Mouse (Mus musculus): Measurements from ENCODE around the gene Klre1.

Klre1 gene

GRCm38 (mm10) chr6:129577605-129578004 is at the start of gene Klre1:
Klre1 (plus strand) TSS chr6:129577905.
- no peak for DNase-seq

- DNase-seq: no peak
These were observed 48.1 kb upstream of the Klre1 start for GRCm38 (mm10) chr6:129529605-129530004.

- no peak for DNase-seq
These were observed 47.4 kb upstream of the Klre1 start for GRCm38 (mm10) chr6:129530261-129530660.

GRCm38 (mm10) chr6:129532556-129532941 is 45.2 kb upstream of the Klre1 start:
- peak; percentile 95 for DNase-seq

GRCm38 (mm10) chr6:129532942-129533860 is 44.5 kb upstream of the Klre1 start, which contains the start of gene Gabarapl1:
Gabarapl1 (plus strand) TSS chr6:129533160.
- DNase-seq: peak; percentile 92

GRCm38 (mm10) chr6:129534057-129534456 is 43.6 kb upstream of the Klre1 start:
- no peak for DNase-seq

GRCm38 (mm10) chr6:129534627-129535190 is 43.0 kb upstream of the Klre1 start:
- DNase-seq: peak; percentile 52

GRCm38 (mm10) chr6:129535723-129536122 is 42.0 kb upstream of the Klre1 start:
- DNase-seq: no peak

- no peak for DNase-seq
These were observed 39.1 kb upstream of the Klre1 start for GRCm38 (mm10) chr6:129538555-129538954.

GRCm38 (mm10) chr6:129541931-129542330 is 35.8 kb upstream of the Klre1 start:
- no peak for DNase-seq

GRCm38 (mm10) chr6:129542540-129542939 is 35.2 kb upstream of the Klre1 start:
- no peak for DNase-seq

- DNase-seq: peak; percentile 84
These were observed 33.7 kb upstream of the Klre1 start for GRCm38 (mm10) chr6:129543709-129544606.

- DNase-seq: no peak
These were observed 30.4 kb upstream of the Klre1 start for GRCm38 (mm10) chr6:129547277-129547676.

- no peak for DNase-seq
These were observed 29.7 kb upstream of the Klre1 start for GRCm38 (mm10) chr6:129548009-129548408.

GRCm38 (mm10) chr6:129557298-129558023 is 20.2 kb upstream of the Klre1 start:
- DNase-seq: no peak

- peak; percentile 85 for DNase-seq
These were observed 18.6 kb upstream of the Klre1 start for GRCm38 (mm10) chr6:129558946-129559640.

- no peak for DNase-seq
These were observed 18.1 kb upstream of the Klre1 start for GRCm38 (mm10) chr6:129559641-129560027.

- no peak for DNase-seq
These were observed 12.4 kb upstream of the Klre1 start for GRCm38 (mm10) chr6:129565257-129565656.

- no peak for DNase-seq
These were observed 2.4 kb upstream of the Klre1 start for GRCm38 (mm10) chr6:129575315-129575714.

- peak; percentile 5 for DNase-seq
These were observed 3.6 kb downstream of the Klre1 start for GRCm38 (mm10) chr6:129581274-129581673.

GRCm38 (mm10) chr6:129581896-129582295 is 4.2 kb downstream of the Klre1 start:
- DNase-seq: no peak

- DNase-seq: no peak
These were observed 5.3 kb downstream of the Klre1 start for GRCm38 (mm10) chr6:129583014-129583413.

Data from kidney, postnatal 10 days (tissue).